Mouse (Mus musculus) heart, postnatal 0 days (tissue): ENCODE measurements at regions not wholly inside any gene's neighbourhood (a gene's known extent, or its start where the extent isn't known, plus 50 kb on each side); places are given as distances from the start of the nearest gene placed in this dataset.

Experiments
- CTCF ChIP-seq: IDR thresholded peaks from 2 replicates; pipeline ENCODE4 v1.5.1; 2016; ENCODE audit warnings: antibody characterized with exemption, control low read depth, low read depth
- EP300 ChIP-seq: IDR thresholded peaks from 2 replicates; pipeline ENCODE4 v1.6.1; 2016; ENCODE audit warnings: antibody characterized with exemption, low read depth

DNA sequence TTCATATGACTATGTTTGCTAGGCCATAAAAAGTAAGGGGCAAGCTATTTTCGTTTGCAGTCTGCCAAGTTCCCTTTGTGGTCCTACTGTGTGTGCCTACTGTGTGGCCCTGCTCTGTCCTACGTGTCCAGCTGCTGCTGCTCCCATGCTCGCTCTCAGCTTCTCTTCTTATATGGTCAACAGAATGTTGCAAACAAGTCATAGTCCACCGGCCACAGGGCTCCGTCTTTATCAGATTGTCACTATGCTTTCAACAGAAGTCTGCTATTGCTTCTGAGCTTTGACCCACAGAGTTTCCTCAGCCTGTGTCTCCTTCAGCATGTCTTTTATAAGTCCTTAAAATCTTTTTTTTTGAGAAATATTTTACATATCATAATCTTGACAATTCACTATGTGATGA, 58.3 kb upstream of the Fndc3b start:
- TF ChIP-seq CTCF: no peak
- no peak for TF ChIP-seq EP300
